Mouse (Mus musculus) retina, postnatal 1 day (tissue): ENCODE results near the gene Hoxd9.

ENCODE experiments used
- DNase-seq: peaks from one replicate; pipeline ENCODE4 v3.0.0-alpha.2; 2012

Hoxd9 gene

GRCm38 (mm10) chr2:74699053-74699430 lies 1.5 kb downstream of the Hoxd9 start:
- DNase-seq = no peak

GRCm38 (mm10) chr2:74699664-74700545 lies 2.4 kb downstream of the Hoxd9 start:
- no peak for DNase-seq

- DNase-seq = no peak
Observed at GRCm38 (mm10) chr2:74700546-74701112, 3.1 kb downstream of the Hoxd9 start.

GRCm38 (mm10) chr2:74701949-74702819 lies 4.7 kb downstream of the Hoxd9 start:
- peak; percentile 82 for DNase-seq

- no peak for DNase-seq
Observed at GRCm38 (mm10) chr2:74702820-74703219, 5.3 kb downstream of the Hoxd9 start.

GRCm38 (mm10) chr2:74703317-74703716 lies 5.8 kb downstream of the Hoxd9 start:
- DNase-seq = no peak

GRCm38 (mm10) chr2:74703720-74704392 lies 6.3 kb downstream of the Hoxd9 start:
- DNase-seq = no peak

GRCm38 (mm10) chr2:74704393-74704998 lies 7.0 kb downstream of the Hoxd9 start, which contains the start of gene Hoxd8:
Hoxd8 (plus strand) TSS chr2:74704615.
- peak; percentile 69 for DNase-seq

GRCm38 (mm10) chr2:74704999-74705466 lies 7.5 kb downstream of the Hoxd9 start:
- DNase-seq = no peak

GRCm38 (mm10) chr2:74705467-74706089 lies 8.1 kb downstream of the Hoxd9 start:
- DNase-seq = no peak

- DNase-seq = no peak
Observed at GRCm38 (mm10) chr2:74706393-74706960, 8.9 kb downstream of the Hoxd9 start.

GRCm38 (mm10) chr2:74707599-74707998 lies 10.1 kb downstream of the Hoxd9 start:
- DNase-seq = no peak

- no peak for DNase-seq
Observed at GRCm38 (mm10) chr2:74708676-74709075, 11.1 kb downstream of the Hoxd9 start.

- DNase-seq = no peak
Observed at GRCm38 (mm10) chr2:74709465-74710419, 12.2 kb downstream of the Hoxd9 start.

GRCm38 (mm10) chr2:74710929-74711543 lies 13.5 kb downstream of the Hoxd9 start:
- DNase-seq = no peak

GRCm38 (mm10) chr2:74711721-74712621 lies 14.4 kb downstream of the Hoxd9 start, which contains the start of the genes Hoxd3 and Hoxd4:
Hoxd3 (plus strand) TSS chr2:74711927.
Hoxd4 (plus strand) TSS chr2:74711929.
- DNase-seq = no peak

- DNase-seq = no peak
Observed at GRCm38 (mm10) chr2:74713239-74714150, 16.0 kb downstream of the Hoxd9 start.
